Mouse (Mus musculus): ENCODE data around the gene Ube3b.

The Ube3b gene

GRCm38 (mm10) chr5:114374409-114375213 lies 5.8 kb upstream of the Ube3b start:
- DNase-seq (ENCODE audit: low spot score), result no peak

GRCm38 (mm10) chr5:114378177-114378920 lies 2.1 kb upstream of the Ube3b start:
- DNase-seq (ENCODE audit: low spot score), result no peak

- DNase-seq (ENCODE audit: low spot score), result no peak
Measured at GRCm38 (mm10) chr5:114378936-114379335, 1.5 kb upstream of the Ube3b start.

GRCm38 (mm10) chr5:114379763-114380162 lies 644 bp upstream of the Ube3b start:
- DNase-seq (ENCODE audit: low spot score), result no peak

- DNase-seq (ENCODE audit: low spot score), result no peak
Measured at GRCm38 (mm10) chr5:114381013-114381351, 575 bp downstream of the Ube3b start.

GRCm38 (mm10) chr5:114383184-114383904 lies 2.9 kb downstream of the Ube3b start:
- no peak for DNase-seq (ENCODE audit: low spot score)

- no peak for DNase-seq (ENCODE audit: low spot score)
Measured at GRCm38 (mm10) chr5:114384448-114384847, 4.0 kb downstream of the Ube3b start.

- no peak for DNase-seq (ENCODE audit: low spot score)
Measured at GRCm38 (mm10) chr5:114393169-114393568, 12.8 kb downstream of the Ube3b start.

GRCm38 (mm10) chr5:114406592-114406991 lies 26.2 kb downstream of the Ube3b start:
- no peak for DNase-seq (ENCODE audit: low spot score)

- no peak for DNase-seq (ENCODE audit: low spot score)
Measured at GRCm38 (mm10) chr5:114407269-114407668, 26.9 kb downstream of the Ube3b start.

GRCm38 (mm10) chr5:114407810-114408209 lies 27.4 kb downstream of the Ube3b start:
- no peak for DNase-seq (ENCODE audit: low spot score)

- no peak for DNase-seq (ENCODE audit: low spot score)
Measured at GRCm38 (mm10) chr5:114408846-114409245, 28.4 kb downstream of the Ube3b start.

- DNase-seq (ENCODE audit: low spot score), result no peak
Measured at GRCm38 (mm10) chr5:114410429-114410828, 30.0 kb downstream of the Ube3b start.

GRCm38 (mm10) chr5:114412361-114412998 lies 32.1 kb downstream of the Ube3b start:
- no peak for DNase-seq (ENCODE audit: low spot score)

- no peak for DNase-seq (ENCODE audit: low spot score)
Measured at GRCm38 (mm10) chr5:114413067-114413735, 32.8 kb downstream of the Ube3b start.

- DNase-seq (ENCODE audit: low spot score), result no peak
Measured at GRCm38 (mm10) chr5:114415606-114416005, 35.2 kb downstream of the Ube3b start.

- DNase-seq (ENCODE audit: low spot score), result no peak
Measured at GRCm38 (mm10) chr5:114416855-114417254, 36.4 kb downstream of the Ube3b start.

- no peak for DNase-seq (ENCODE audit: low spot score)
Measured at GRCm38 (mm10) chr5:114418541-114418940, 38.1 kb downstream of the Ube3b start.

GRCm38 (mm10) chr5:114421561-114422298 lies 41.3 kb downstream of the Ube3b start:
- DNase-seq (ENCODE audit: low spot score), result no peak

- DNase-seq (ENCODE audit: low spot score), result no peak
Measured at GRCm38 (mm10) chr5:114422591-114422990, 42.2 kb downstream of the Ube3b start.

GRCm38 (mm10) chr5:114423961-114424360 lies 43.6 kb downstream of the Ube3b start:
- no peak for DNase-seq (ENCODE audit: low spot score)

Measured in urinary bladder, postnatal 10 days (tissue).